ENCODE assay signal across 8 mouse cellular contexts in genomic region chr10:79983205-79983604, GRCm38 (mm10). TPM values are rescaled to one million over a fixed set of nuclear protein-coding genes. Genes with fewer than 3 reads are reported as not detected.
DNase-seq lines count a peak whose midpoint lies in the region; ATAC-seq lines count a peak whose summit lies in the region.

No protein-coding gene starts in this region.

- peak overlapping the region; percentile 79 for H3K4me2 ChIP-seq in neural tube, embryonic 11.5 days (ENCODE audit: low read depth)
- H3K4me2 ChIP-seq in limb, embryonic 11.5 days (ENCODE audit: low read depth, severe bottlenecking): peak overlapping the region; percentile 54
- peak overlapping the region; percentile 74 for H3K4me2 ChIP-seq in stomach, embryonic 14.5 days (replicated peaks; ENCODE audit: low read depth, low read length)

- WGBS in neural tube, embryonic 11.5 days: 77% methylated on average over 5 of the region's 5 CpGs
- 80% methylated on average over 5 of the region's 5 CpGs for WGBS in limb, embryonic 11.5 days
- 72% methylated on average over 5 of the region's 5 CpGs for WGBS in stomach, embryonic 14.5 days

- H3K9me3 ChIP-seq in neural tube, embryonic 11.5 days (ENCODE audit: control insufficient read depth, low read length): no peaks in the 10 kb centered on the region
- H3K9me3 ChIP-seq in limb, embryonic 11.5 days (ENCODE audit: control insufficient read depth, low read length): no peaks in the 10 kb centered on the region
- H3K9me3 ChIP-seq in stomach, embryonic 14.5 days (ENCODE audit: control insufficient read depth, low read depth, low read length): no peaks in the 10 kb centered on the region

- no peak for ATAC-seq in CD4-positive, CD25-positive, alpha-beta regulatory T cell, adult 4 months
- no peak for ATAC-seq in neural tube, embryonic 11.5 days (ENCODE audit: insufficient read depth, low FRiP score, low TSS enrichment)
- ATAC-seq in limb, embryonic 11.5 days (ENCODE audit: insufficient number of reproducible peaks, low FRiP score, low TSS enrichment, low read depth): no peak
- ATAC-seq in stomach, embryonic 14.5 days (ENCODE audit: insufficient number of reproducible peaks, insufficient read depth, low FRiP score, low read depth): no peak

- peaks cover 12% of the 10 kb centered on the region for H3K27me3 ChIP-seq in neural tube, embryonic 11.5 days (ENCODE audit: control insufficient read depth, insufficient read depth, low read length)
- no peaks in the 10 kb centered on the region for H3K27me3 ChIP-seq in limb, embryonic 11.5 days (ENCODE audit: control insufficient read depth, insufficient read depth, low read length)
- H3K27me3 ChIP-seq in stomach, embryonic 14.5 days (ENCODE audit: control insufficient read depth, insufficient read depth, low read length): no peaks in the 10 kb centered on the region

- H3K36me3 ChIP-seq in neural tube, embryonic 11.5 days (ENCODE audit: control insufficient read depth, insufficient read depth, low read length): peaks cover 8% of the 10 kb centered on the region
- peaks cover 11% of the 10 kb centered on the region for H3K36me3 ChIP-seq in limb, embryonic 11.5 days (ENCODE audit: control insufficient read depth, insufficient read depth, low read length)
- H3K36me3 ChIP-seq in stomach, embryonic 14.5 days (ENCODE audit: control insufficient read depth, insufficient read depth, low read length): peaks cover 13% of the 10 kb centered on the region

- H3K4me3 ChIP-seq in neural tube, embryonic 11.5 days (ENCODE audit: low read depth, low read length): peak overlapping the region; percentile 86
- peak overlapping the region; percentile 66 for H3K4me3 ChIP-seq in limb, embryonic 11.5 days (ENCODE audit: low read depth, low read length)
- H3K4me3 ChIP-seq in stomach, embryonic 14.5 days (ENCODE audit: low read depth, low read length): peak overlapping the region; percentile 75

- H3K9ac ChIP-seq in neural tube, embryonic 11.5 days (ENCODE audit: low read length): peak overlapping the region; percentile 89
- no peak overlapping the region for H3K9ac ChIP-seq in limb, embryonic 11.5 days (ENCODE audit: low read length)
- H3K9ac ChIP-seq in stomach, embryonic 14.5 days (replicated peaks; ENCODE audit: low read depth, low read length): peak overlapping the region; percentile 96; the same call in 1 of the 2 replicates

- DNase-seq in CD4-positive, CD25-positive, alpha-beta regulatory T cell, adult 2 months (ENCODE audit: low read depth, low spot score): peak; percentile 29
- DNase-seq in neural tube, embryonic 11.5 days (ENCODE audit: low spot score): no peak
- no peak for DNase-seq in neural tube, embryonic 10.5 days (ENCODE audit: extremely low spot score, low spot score)
- no peak for DNase-seq in limb, embryonic 11.5 days (ENCODE audit: low spot score)
- DNase-seq in urinary bladder, postnatal 36 days (ENCODE audit: low spot score in 2 of 2): no peak
- no peak for DNase-seq in frontal cortex, adult 2 months (ENCODE audit: extremely low spot score in 1 of 2, low spot score in 1 of 2)

- peaks cover 20% of the 10 kb centered on the region for H3K4me1 ChIP-seq in neural tube, embryonic 11.5 days (ENCODE audit: control insufficient read depth, insufficient read depth, low read length)
- peaks cover 33% of the 10 kb centered on the region for H3K4me1 ChIP-seq in limb, embryonic 11.5 days (ENCODE audit: control insufficient read depth, insufficient read depth, low read length)
- H3K4me1 ChIP-seq in stomach, embryonic 14.5 days (ENCODE audit: control insufficient read depth, insufficient read depth, low read length): peaks cover 29% of the 10 kb centered on the region

- H3K27ac ChIP-seq in neural tube, embryonic 11.5 days (ENCODE audit: low read depth, low read length): no peak overlapping the region
- no peak overlapping the region for H3K27ac ChIP-seq in limb, embryonic 11.5 days (replicated peaks; ENCODE audit: low read depth, low read length)
- no peak overlapping the region; the same call in 1 of the 2 replicates for H3K27ac ChIP-seq in stomach, embryonic 14.5 days (ENCODE audit: low read length)

RNA-seq across cellular contexts. Expression of gene Tmem259, which starts 0.9 kb away (rescaled TPM):
- 1 to 10 TPM; 1.2 to 2.5 TPM for polyA plus RNA-seq in CD4-positive, CD25-positive, alpha-beta regulatory T cell, adult 4 months (2017; shearing (Covaris generic))
- polyA plus RNA-seq in neural tube, embryonic 11.5 days (2014; fragmentation: Nextera tagmentation; extraction: Ambion mirVana): 16.1 and 17.7 TPM in 2 replicates
- polyA plus RNA-seq in limb, embryonic 11.5 days (2014; fragmentation: Nextera tagmentation; extraction: Ambion mirVana): 15.7 and 15.9 TPM in 2 replicates
- polyA plus RNA-seq in stomach, embryonic 14.5 days (2014; fragmentation: Nextera tagmentation; extraction: Ambion mirVana): 15.6 and 16.7 TPM in 2 replicates
- 181 and 193 TPM in 2 replicates for polyA plus RNA-seq in frontal cortex, adult 2 months (2012; rRNA removed)

RNA-seq across cellular contexts. Expression of gene Cnn2, which starts 5.2 kb away (rescaled TPM):
- polyA plus RNA-seq in CD4-positive, CD25-positive, alpha-beta regulatory T cell, adult 4 months (2017; shearing (Covaris generic)): 100 to 1,000 TPM; 904 to 969 TPM
- 167 and 187 TPM in 2 replicates for polyA plus RNA-seq in neural tube, embryonic 11.5 days (2014; fragmentation: Nextera tagmentation; extraction: Ambion mirVana)
- 250 and 255 TPM in 2 replicates for polyA plus RNA-seq in limb, embryonic 11.5 days (2014; fragmentation: Nextera tagmentation; extraction: Ambion mirVana)
- polyA plus RNA-seq in stomach, embryonic 14.5 days (2014; fragmentation: Nextera tagmentation; extraction: Ambion mirVana): 397 and 424 TPM in 2 replicates
- polyA plus RNA-seq in frontal cortex, adult 2 months (2012; rRNA removed): 9.8 and 10.4 TPM in 2 replicates

RNA-seq across cellular contexts. Expression of gene Grin3b, which starts 12.7 kb away (rescaled TPM):
- polyA plus RNA-seq in CD4-positive, CD25-positive, alpha-beta regulatory T cell, adult 4 months (2017; shearing (Covaris generic)): under 1 TPM in 1 of 2 experiments, not detected in 1; 0.58 TPM
- 0.16 and 0.30 TPM in 2 replicates for polyA plus RNA-seq in neural tube, embryonic 11.5 days (2014; fragmentation: Nextera tagmentation; extraction: Ambion mirVana)
- polyA plus RNA-seq in limb, embryonic 11.5 days (2014; fragmentation: Nextera tagmentation; extraction: Ambion mirVana): 0.23 and 0.41 TPM in 2 replicates
- 0.32 and 0.36 TPM in 2 replicates for polyA plus RNA-seq in stomach, embryonic 14.5 days (2014; fragmentation: Nextera tagmentation; extraction: Ambion mirVana)
- polyA plus RNA-seq in frontal cortex, adult 2 months (2012; rRNA removed): 0.17 and 0.38 TPM in 2 replicates

RNA-seq across cellular contexts. Expression of gene Abca7, which starts 13.1 kb away (rescaled TPM):
- 10 to 100 TPM; 11.4 to 16.4 TPM for polyA plus RNA-seq in CD4-positive, CD25-positive, alpha-beta regulatory T cell, adult 4 months (2017; shearing (Covaris generic))
- 4.3 and 7.0 TPM in 2 replicates for polyA plus RNA-seq in neural tube, embryonic 11.5 days (2014; fragmentation: Nextera tagmentation; extraction: Ambion mirVana)
- polyA plus RNA-seq in limb, embryonic 11.5 days (2014; fragmentation: Nextera tagmentation; extraction: Ambion mirVana): 1.3 and 1.4 TPM in 2 replicates
- polyA plus RNA-seq in stomach, embryonic 14.5 days (2014; fragmentation: Nextera tagmentation; extraction: Ambion mirVana): 3.2 and 3.6 TPM in 2 replicates
- 12.4 and 13.0 TPM in 2 replicates for polyA plus RNA-seq in frontal cortex, adult 2 months (2012; rRNA removed)

RNA-seq across cellular contexts. Expression of gene Wdr18, which starts 23.3 kb away (rescaled TPM):
- polyA plus RNA-seq in CD4-positive, CD25-positive, alpha-beta regulatory T cell, adult 4 months (2017; shearing (Covaris generic)): 10 to 100 TPM; 65.1 to 77.5 TPM
- 115 TPM in 2 replicates for polyA plus RNA-seq in neural tube, embryonic 11.5 days (2014; fragmentation: Nextera tagmentation; extraction: Ambion mirVana)
- 141 and 144 TPM in 2 replicates for polyA plus RNA-seq in limb, embryonic 11.5 days (2014; fragmentation: Nextera tagmentation; extraction: Ambion mirVana)
- 97.2 and 107 TPM in 2 replicates for polyA plus RNA-seq in stomach, embryonic 14.5 days (2014; fragmentation: Nextera tagmentation; extraction: Ambion mirVana)
- polyA plus RNA-seq in frontal cortex, adult 2 months (2012; rRNA removed): 63.2 and 65.9 TPM in 2 replicates

Comparison
In these comparisons a context has a peak if more than half of its experiments do, and no peak if none do; other contexts are left out.
1. RNA of gene Cnn2, which starts 5.2 kb away (polyA plus RNA-seq): 904 to 969 TPM in CD4-positive, CD25-positive, alpha-beta regulatory T cell, adult 4 months, 397 to 424 TPM in stomach, embryonic 14.5 days, 250 to 255 TPM in limb, embryonic 11.5 days and 167 to 187 TPM in neural tube, embryonic 11.5 days; 9.8 to 10.4 TPM in frontal cortex, adult 2 months; every median in the first group is over 10 times any median in the second.
2. Peak in every context shown above with its lines, with median percentiles within 50 percentile points of each other: H3K4me2 ChIP-seq and H3K4me3 ChIP-seq.